Mouse (Mus musculus) midbrain, embryonic 16.5 days (tissue): ENCODE measurements around the gene Ctse. TPM values are rescaled to one million over a fixed set of nuclear protein-coding genes. Genes with fewer than 3 reads are reported as not detected.

Experiments used
- ATAC-seq: fragments of 200-750 bp; cut with Nextera tagmentation; 2 replicates; pipeline ENCODE4 v1.8.0; 2017; ENCODE audit warnings: moderate TSS enrichment
- H3K27ac ChIP-seq: fragments of 300-500 bp; sonication (generic); 2 replicates; pipeline ENCODE4 v1.5.1; 2014; ENCODE audit warnings: mild to moderate bottlenecking, low read length, mixed read lengths
- H3K27me3 ChIP-seq: fragments of 300-500 bp; sonication (generic); 2 replicates; pipeline ENCODE4 v1.6.1; 2014; ENCODE audit warnings: low read depth, low read length, mixed read lengths; ENCODE audit not compliant: control insufficient read depth, insufficient read depth
- H3K36me3 ChIP-seq: fragments of 300-500 bp; sonication (generic); 2 replicates; pipeline ENCODE4 v1.6.1; 2014; ENCODE audit warnings: mild to moderate bottlenecking, low read length, moderate library complexity, mixed read lengths; ENCODE audit not compliant: control insufficient read depth, insufficient read depth
- H3K4me1 ChIP-seq: fragments of 300-500 bp; sonication (generic); 2 replicates; pipeline ENCODE4 v1.6.1; 2014; ENCODE audit warnings: mild to moderate bottlenecking, low read length, mixed read lengths; ENCODE audit not compliant: control insufficient read depth, insufficient read depth
- H3K4me2 ChIP-seq: fragments of 300-500 bp; sonication (generic); 2 replicates; pipeline ENCODE4 v1.6.1; 2014; ENCODE audit warnings: mild to moderate bottlenecking, low read length, mixed read lengths
- H3K4me3 ChIP-seq: fragments of 300-500 bp; sonication (generic); 2 replicates; pipeline ENCODE4 v1.5.1; 2014; ENCODE audit warnings: low read depth, mild to moderate bottlenecking, low read length, moderate library complexity, mixed read lengths
- H3K9ac ChIP-seq: fragments of 300-500 bp; sonication (generic); 2 replicates; pipeline ENCODE4 v1.6.1; 2014; ENCODE audit warnings: low read depth, low read length, mixed read lengths
- H3K9me3 ChIP-seq: fragments of 300-500 bp; sonication (generic); replicated peaks from 2 replicates; pipeline ENCODE4 v1.6.1; 2014; ENCODE audit warnings: mild to moderate bottlenecking, low read length, mixed read lengths; ENCODE audit not compliant: control insufficient read depth, poor library complexity, severe bottlenecking
- WGBS: fragments of 180-500 bp; shearing (Covaris S2); extraction: QIAGEN DNeasy Blood & Tissue Kit; methylation state at CpG from one replicate; pipeline ENCODE4 v1.1.7; 2014; 5-methylcytosine and 5-hydroxymethylcytosine counted together
- polyA plus RNA-seq: library from polyadenylated mRNA; unstranded; fragments of >200 nt; fragmentation: Nextera tagmentation; extraction: Ambion mirVana; gene quantifications from 2 replicates; pipeline ENCODE4 v1.2.1, GENCODE M21; 2015

The Ctse gene
- polyA plus RNA-seq, 1 experiment from 2014 or later = not detected

DNA sequence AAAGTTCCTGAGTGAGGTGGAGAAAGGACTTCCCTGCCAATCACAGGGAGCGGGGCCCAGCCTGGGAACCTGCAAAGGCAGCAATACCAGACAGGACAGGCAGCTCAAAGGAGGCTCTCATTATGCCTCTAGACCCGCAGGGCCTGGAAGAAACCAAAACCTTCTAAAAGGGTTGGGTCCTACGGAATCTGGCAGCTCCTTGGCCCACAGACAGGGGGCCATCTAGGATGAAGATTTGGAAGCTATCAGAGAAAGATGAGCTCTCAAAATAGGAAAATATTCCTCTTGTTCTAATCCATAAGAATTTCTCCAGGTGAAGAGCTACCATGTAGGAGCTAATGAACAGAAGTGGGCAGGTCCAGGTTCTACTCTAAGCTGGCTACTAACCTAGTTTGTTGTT is 50.9 kb downstream of the Ctse start:
- Histone ChIP-seq H3K4me1 (no peaks in the 10 kb centered on the region), H3K27ac (no peak overlapping the region), H3K27me3 (no peaks in the 10 kb centered on the region), H3K36me3 (no peaks in the 10 kb centered on the region), H3K9me3 (no peaks in the 10 kb centered on the region), H3K9ac (no peak overlapping the region), H3K4me2 (no peak overlapping the region), H3K4me3 (no peak overlapping the region)
- no peak for ATAC-seq
- 75% methylated on average over 3 of the region's 3 CpGs for WGBS

DNA sequence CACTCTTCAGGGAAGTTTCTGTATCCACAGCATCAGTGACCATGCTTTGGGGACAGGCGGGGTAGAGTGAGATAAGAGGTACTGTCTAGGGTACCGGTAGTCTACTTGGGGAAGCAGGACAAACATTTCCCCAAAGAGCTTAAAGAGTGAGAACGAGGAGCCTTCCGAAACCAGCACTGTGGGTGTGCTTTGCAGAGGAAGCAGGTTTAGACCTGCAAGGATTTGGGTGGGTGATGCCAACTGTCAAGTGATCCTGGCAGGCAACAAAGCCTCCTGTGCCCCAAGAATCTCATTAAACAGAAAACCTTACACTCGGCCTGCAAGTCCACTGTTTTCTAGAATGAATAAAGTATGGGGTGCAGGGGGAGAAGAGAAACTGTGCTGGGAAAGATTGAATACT is 51.8 kb downstream of the Ctse start:
- H3K4me2 ChIP-seq = no peak overlapping the region
- H3K4me3 ChIP-seq = no peak overlapping the region
- H3K9me3 ChIP-seq = no peaks in the 10 kb centered on the region
- H3K9ac ChIP-seq = no peak overlapping the region
- no peaks in the 10 kb centered on the region for H3K36me3 ChIP-seq
- ATAC-seq = no peak
- WGBS = 86% methylated on average over 5 of the region's 5 CpGs
- H3K27ac ChIP-seq = no peak overlapping the region
- H3K27me3 ChIP-seq = no peaks in the 10 kb centered on the region
- no peaks in the 10 kb centered on the region for H3K4me1 ChIP-seq

DNA sequence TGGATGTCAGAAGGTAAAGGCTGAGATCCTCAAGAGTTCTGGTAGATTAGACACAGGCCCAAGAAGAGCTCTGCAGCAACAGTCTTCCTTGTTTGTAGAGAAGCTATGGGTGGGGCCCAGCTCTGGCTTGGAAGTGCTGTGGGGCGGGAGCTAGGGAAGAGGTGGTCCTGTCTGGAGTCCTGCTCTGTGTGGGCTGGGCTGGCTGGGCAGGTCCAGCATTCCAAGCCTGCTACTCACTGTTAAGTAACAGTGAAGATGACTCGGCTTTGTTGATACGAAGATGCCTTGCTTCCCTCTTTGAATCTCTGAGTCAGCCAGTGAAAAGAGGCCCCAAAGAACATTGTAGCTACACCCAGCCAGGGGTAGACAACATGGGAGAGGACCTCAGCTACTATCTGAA is 52.3 kb downstream of the Ctse start:
- no peaks in the 10 kb centered on the region for H3K4me1 ChIP-seq
- H3K9ac ChIP-seq = no peak overlapping the region
- no peak overlapping the region for H3K4me2 ChIP-seq
- ATAC-seq = no peak
- H3K4me3 ChIP-seq = no peak overlapping the region
- no peaks in the 10 kb centered on the region for H3K9me3 ChIP-seq
- no peaks in the 10 kb centered on the region for H3K27me3 ChIP-seq
- WGBS = 71% methylated on average over 3 of the region's 3 CpGs
- H3K36me3 ChIP-seq = no peaks in the 10 kb centered on the region
- H3K27ac ChIP-seq = no peak overlapping the region

DNA sequence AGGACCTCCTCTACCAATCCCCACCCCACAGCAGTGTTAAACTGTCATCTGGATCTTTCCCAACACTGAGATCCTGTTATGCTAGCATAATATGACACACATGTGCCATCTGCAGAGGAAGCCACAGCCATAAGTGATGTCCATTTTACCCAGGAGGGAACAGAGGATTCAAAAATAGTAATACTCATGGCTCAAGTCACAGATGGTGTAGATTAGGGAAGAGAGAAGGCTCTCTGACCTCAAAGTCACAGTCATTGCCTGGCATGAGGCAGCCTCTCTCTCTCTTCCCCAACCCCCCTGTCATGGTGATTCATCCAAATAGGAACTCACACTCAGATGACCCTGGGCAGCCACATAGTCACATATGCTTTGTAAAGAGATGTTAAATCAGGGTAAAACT is 53.2 kb downstream of the Ctse start:
- no peaks in the 10 kb centered on the region for H3K36me3 ChIP-seq
- H3K27ac ChIP-seq = no peak overlapping the region
- H3K27me3 ChIP-seq = no peaks in the 10 kb centered on the region
- H3K4me2 ChIP-seq = no peak overlapping the region
- H3K9ac ChIP-seq = no peak overlapping the region
- H3K4me3 ChIP-seq = no peak overlapping the region
- no peaks in the 10 kb centered on the region for H3K9me3 ChIP-seq
- ATAC-seq = no peak
- no peaks in the 10 kb centered on the region for H3K4me1 ChIP-seq

DNA sequence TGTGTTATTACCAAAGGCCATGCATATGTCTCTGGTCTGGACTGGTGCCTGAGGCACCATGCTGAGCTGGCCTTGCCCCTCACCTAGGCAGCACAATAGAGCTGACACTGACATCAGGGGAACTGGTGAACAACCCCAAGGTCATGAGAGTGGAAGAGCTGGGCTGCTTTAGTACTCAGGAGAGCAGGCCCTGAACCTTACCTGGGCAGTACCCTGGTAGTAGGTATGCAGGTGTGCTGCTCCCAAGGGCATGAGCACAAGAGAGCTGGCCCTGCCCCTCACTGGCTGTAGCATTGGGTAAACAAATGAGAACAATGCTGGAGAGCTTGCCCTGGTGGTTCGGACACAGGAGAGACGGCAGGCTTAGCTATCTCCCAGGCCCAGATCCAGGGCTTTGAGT is 57.2 kb downstream of the Ctse start:
- no peaks in the 10 kb centered on the region for H3K9me3 ChIP-seq
- WGBS = 78% methylated on average over 2 of the region's 2 CpGs
- no peaks in the 10 kb centered on the region for H3K4me1 ChIP-seq
- H3K27ac ChIP-seq = no peak overlapping the region
- ATAC-seq = no peak
- H3K4me2 ChIP-seq = no peak overlapping the region
- no peak overlapping the region for H3K4me3 ChIP-seq
- no peaks in the 10 kb centered on the region for H3K27me3 ChIP-seq
- no peaks in the 10 kb centered on the region for H3K36me3 ChIP-seq
- H3K9ac ChIP-seq = no peak overlapping the region

DNA sequence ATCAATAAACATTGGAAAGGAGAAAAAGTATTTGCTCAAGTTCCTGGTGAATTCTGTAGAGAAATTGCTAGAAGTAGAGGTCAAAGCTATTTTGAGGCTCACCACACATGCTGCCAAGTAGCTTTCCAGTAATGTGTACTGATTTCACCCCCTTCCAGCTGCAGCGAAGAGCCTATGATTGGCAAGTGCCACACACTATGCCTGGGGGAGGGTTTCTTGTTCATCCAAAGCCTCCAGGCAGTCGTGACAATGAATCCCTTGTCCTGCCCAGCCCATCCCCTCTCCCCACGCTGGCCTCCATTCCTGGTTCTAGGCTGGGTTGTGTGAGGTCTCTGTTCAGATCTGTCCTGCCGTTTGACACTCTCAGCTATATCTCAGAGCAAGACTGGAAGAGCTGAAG is 58.2 kb downstream of the Ctse start:
- WGBS = 52% methylated on average over 4 of the region's 4 CpGs
- no peaks in the 10 kb centered on the region for H3K27me3 ChIP-seq
- no peak overlapping the region for H3K4me2 ChIP-seq
- no peak overlapping the region for H3K4me3 ChIP-seq
- H3K9me3 ChIP-seq = no peaks in the 10 kb centered on the region
- H3K27ac ChIP-seq = no peak overlapping the region
- no peak for ATAC-seq
- H3K9ac ChIP-seq = no peak overlapping the region
- H3K4me1 ChIP-seq = no peaks in the 10 kb centered on the region
- no peaks in the 10 kb centered on the region for H3K36me3 ChIP-seq

DNA sequence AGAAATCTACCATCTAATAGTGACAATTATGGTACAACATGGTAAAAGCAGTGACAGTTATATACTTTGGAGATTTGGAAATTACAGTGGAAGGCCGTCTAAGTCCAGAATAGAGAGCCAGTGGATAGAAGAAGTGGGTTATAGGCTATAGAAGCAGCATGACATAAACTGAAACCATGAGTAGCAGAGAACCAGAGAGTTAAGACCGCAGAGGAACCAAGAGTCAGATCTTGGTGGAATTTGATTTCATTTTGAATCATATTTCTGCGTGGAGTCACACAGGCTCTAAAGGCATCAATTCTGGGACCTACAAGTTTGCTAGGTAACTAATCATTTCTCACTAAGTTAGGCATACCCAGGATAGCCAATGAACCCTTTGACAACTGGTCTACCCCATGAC is 60.7 kb downstream of the Ctse start:
- H3K4me3 ChIP-seq = no peak overlapping the region
- H3K9ac ChIP-seq = no peak overlapping the region
- no peak overlapping the region for H3K4me2 ChIP-seq
- no peak overlapping the region for H3K27ac ChIP-seq
- H3K4me1 ChIP-seq = no peaks in the 10 kb centered on the region
- no peaks in the 10 kb centered on the region for H3K27me3 ChIP-seq
- no peaks in the 10 kb centered on the region for H3K36me3 ChIP-seq
- no peak for ATAC-seq
- H3K9me3 ChIP-seq = no peaks in the 10 kb centered on the region
- WGBS = 93% methylated on average over 3 of the region's 3 CpGs

DNA sequence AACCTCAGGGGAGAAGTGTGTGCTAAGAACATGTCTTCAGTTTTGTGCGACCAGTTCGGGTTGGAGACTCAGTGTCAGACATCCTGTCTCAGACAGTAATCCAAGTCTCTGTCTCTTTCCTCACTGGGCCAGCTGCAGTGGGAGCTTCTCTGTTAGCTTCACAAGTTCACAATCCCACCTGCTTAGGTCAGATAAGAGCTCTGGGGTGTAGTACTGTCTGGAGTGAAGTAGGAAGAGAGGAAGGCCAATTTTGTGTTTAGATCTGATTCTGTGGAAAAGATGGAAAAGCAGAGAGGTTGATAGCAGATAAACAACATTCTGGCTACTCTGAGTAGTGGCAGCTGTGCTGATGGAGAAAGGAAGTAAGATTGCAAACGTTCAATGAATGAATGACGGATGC is 61.5 kb downstream of the Ctse start:
- Histone ChIP-seq H3K9ac (no peak overlapping the region), H3K36me3 (no peaks in the 10 kb centered on the region), H3K27ac (no peak overlapping the region), H3K4me1 (no peaks in the 10 kb centered on the region), H3K9me3 (no peaks in the 10 kb centered on the region), H3K4me3 (no peak overlapping the region), H3K27me3 (no peaks in the 10 kb centered on the region), H3K4me2 (no peak overlapping the region)
- 85% methylated on average over 4 of the region's 4 CpGs for WGBS
- no peak for ATAC-seq

DNA sequence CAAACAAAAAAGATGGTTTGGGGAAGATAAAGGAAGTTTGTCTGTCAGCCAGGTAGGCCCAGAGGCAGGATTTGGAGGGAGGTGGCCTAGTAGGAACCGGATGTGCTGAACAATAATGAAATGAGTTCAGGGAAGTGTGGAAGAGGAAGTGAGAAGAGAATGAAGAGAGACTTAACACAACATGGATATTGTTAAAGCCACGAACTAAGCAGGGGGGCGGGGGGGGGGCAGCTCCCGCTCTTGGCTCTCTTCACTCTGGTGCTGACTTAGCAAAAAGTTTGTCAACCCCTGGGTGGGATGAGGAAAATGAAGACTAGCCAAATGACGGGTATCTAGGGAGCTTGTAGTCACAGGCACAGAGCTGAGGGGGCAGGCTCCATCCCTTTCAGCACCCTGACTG is 62.3 kb downstream of the Ctse start:
- H3K4me1 ChIP-seq = no peaks in the 10 kb centered on the region
- no peak overlapping the region for H3K4me3 ChIP-seq
- no peak overlapping the region for H3K9ac ChIP-seq
- H3K36me3 ChIP-seq = no peaks in the 10 kb centered on the region
- H3K9me3 ChIP-seq = no peaks in the 10 kb centered on the region
- ATAC-seq = no peak
- H3K27me3 ChIP-seq = no peaks in the 10 kb centered on the region
- no peak overlapping the region for H3K27ac ChIP-seq
- 76% methylated on average over 5 of the region's 5 CpGs for WGBS
- H3K4me2 ChIP-seq = no peak overlapping the region

DNA sequence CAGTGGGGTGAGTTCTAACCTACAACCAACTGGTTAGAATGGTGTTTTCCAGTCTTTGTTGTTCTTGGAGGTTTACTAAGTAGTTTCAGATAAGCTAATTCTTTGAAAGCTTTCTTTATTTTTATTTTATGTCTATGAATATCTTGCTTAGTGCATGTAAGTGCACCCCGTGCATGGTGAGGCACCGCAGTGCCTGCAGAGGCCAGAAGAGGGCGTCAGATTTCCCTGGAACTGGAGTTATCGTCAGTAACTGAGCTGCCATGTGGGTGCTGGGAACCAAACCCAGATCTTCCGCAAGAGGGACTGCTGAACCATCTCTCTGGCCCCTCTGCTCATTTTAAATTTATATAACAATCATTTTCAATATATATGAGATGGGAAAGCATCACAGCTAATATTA is 63.3 kb downstream of the Ctse start:
- no peaks in the 10 kb centered on the region for H3K9me3 ChIP-seq
- H3K4me1 ChIP-seq = no peaks in the 10 kb centered on the region
- H3K27me3 ChIP-seq = no peaks in the 10 kb centered on the region
- H3K36me3 ChIP-seq = no peaks in the 10 kb centered on the region
- H3K4me3 ChIP-seq = no peak overlapping the region
- no peak overlapping the region for H3K9ac ChIP-seq
- H3K27ac ChIP-seq = no peak overlapping the region
- ATAC-seq = no peak
- H3K4me2 ChIP-seq = no peak overlapping the region
- WGBS = 92% methylated on average over 5 of the region's 5 CpGs
